Mouse (Mus musculus) small intestine, adult 2 months (tissue): Measurements from ENCODE around the gene Stk38.

ENCODE experiments used
- CTCF ChIP-seq: fragments of 200-500 bp; IDR thresholded peaks from 2 replicates; pipeline ENCODE4 v1.5.1; 2012; ENCODE audit warnings: low read depth, mild to moderate bottlenecking, control low read depth, inconsistent platforms, low read length, moderate library complexity, mixed read lengths; ENCODE audit not compliant: insufficient replicate concordance, insufficient read length; ENCODE audit errors: extremely low read depth
- POLR2A ChIP-seq: fragments of 200-500 bp; IDR thresholded peaks from 2 replicates; pipeline ENCODE4 v1.6.1; 2012; ENCODE audit warnings: low read depth, mild to moderate bottlenecking, control low read depth, inconsistent platforms, low read length, moderate library complexity

GRCm38 (mm10) chr17:29035506-29035905 is 27.7 kb upstream of the Stk38 start:
- TF ChIP-seq POLR2A (no peak), CTCF (no peak)
